Mouse (Mus musculus): Measurements from ENCODE around the gene Phox2b. TPM values are rescaled to one million over a fixed set of nuclear protein-coding genes. Genes with fewer than 3 reads are reported as not detected.

Gene Phox2b
- polyA plus RNA-seq (2017; shearing (Covaris generic)) = not detected

GRCm38 (mm10) chr5:67098733-67099323 lies at the start of gene Phox2b:
TSS of gene Phox2b (minus strand) at chr5:67099301.

Other genes with a start within 250 kb of the Phox2b start
- 97.9 TPM for gene Tmem33, start 161.3 kb upstream of the Phox2b start, polyA plus RNA-seq (2017; shearing (Covaris generic))
- gene Slc30a9, start 207.7 kb upstream of the Phox2b start, polyA plus RNA-seq (2017; shearing (Covaris generic)) = 8.6 TPM